Mouse (Mus musculus): Measurements from ENCODE around the gene Gm21739.
"Not testable (repeated sequence)": the region's sequence is repeated elsewhere in the genome, so short reads cannot be mapped to it uniquely, and the experiment has no call there.

Gene Gm21739

GRCm38 (mm10) chrY:44264344-44264743, at the start of gene Gm21739:
Gm21739 (minus strand) TSS chrY:44264444.
- DNase-seq (ENCODE audit: extremely low spot score, low read depth, low spot score), result not testable (repeated sequence)
